Mouse (Mus musculus): Measurements from ENCODE around the gene Agtrap. TPM values are rescaled to one million over a fixed set of nuclear protein-coding genes. Genes with fewer than 3 reads are reported as not detected.

Agtrap gene
- polyA plus RNA-seq, 1 experiment from 2014 or later: 2.6 TPM

- Histone ChIP-seq H3K4me3 (ENCODE audit: low read depth, low read length) (no peak overlapping the region), H3K27me3 (ENCODE audit: control insufficient read depth, insufficient read depth, low read length) (no peaks in the 10 kb centered on the region), H3K9ac (replicated peaks; ENCODE audit: low read depth, low read length) (no peak overlapping the region), H3K27ac (ENCODE audit: low read depth, low read length) (no peak overlapping the region), H3K36me3 (ENCODE audit: control insufficient read depth, insufficient read depth, low read length) (peaks cover 7% of the 10 kb centered on the region; the same call in 1 of the 2 replicates), H3K4me1 (ENCODE audit: control insufficient read depth, insufficient read depth, low read length) (peaks cover 6% of the 10 kb centered on the region), H3K9me3 (ENCODE audit: control insufficient read depth, low read length) (no peaks in the 10 kb centered on the region), H3K4me2 (ENCODE audit: low read depth, low read length) (no peak overlapping the region)
- ATAC-seq (ENCODE audit: low read depth): no peak
- WGBS: 84% methylated on average over 12 of the region's 12 CpGs
Observed at GRCm38 (mm10) chr4:148112519-148112918, 24.7 kb upstream of the Agtrap start.

- Histone ChIP-seq H3K9me3 (ENCODE audit: control insufficient read depth, low read length) (no peaks in the 10 kb centered on the region), H3K4me3 (ENCODE audit: low read depth, low read length) (no peak overlapping the region), H3K36me3 (ENCODE audit: control insufficient read depth, insufficient read depth, low read length) (peaks cover 12% of the 10 kb centered on the region; the same call in 1 of the 2 replicates), H3K4me1 (ENCODE audit: control insufficient read depth, insufficient read depth, low read length) (peaks cover 2% of the 10 kb centered on the region; the same call in 1 of the 2 replicates), H3K4me2 (ENCODE audit: low read depth, low read length) (no peak overlapping the region), H3K27me3 (ENCODE audit: control insufficient read depth, insufficient read depth, low read length) (no peaks in the 10 kb centered on the region), H3K27ac (ENCODE audit: low read depth, low read length) (no peak overlapping the region), H3K9ac (replicated peaks; ENCODE audit: low read depth, low read length) (no peak overlapping the region)
- 83% methylated on average over 5 of the region's 5 CpGs for WGBS
- ATAC-seq (ENCODE audit: low read depth): no peak
Observed at GRCm38 (mm10) chr4:148109215-148109614, 21.4 kb upstream of the Agtrap start.

DNA sequence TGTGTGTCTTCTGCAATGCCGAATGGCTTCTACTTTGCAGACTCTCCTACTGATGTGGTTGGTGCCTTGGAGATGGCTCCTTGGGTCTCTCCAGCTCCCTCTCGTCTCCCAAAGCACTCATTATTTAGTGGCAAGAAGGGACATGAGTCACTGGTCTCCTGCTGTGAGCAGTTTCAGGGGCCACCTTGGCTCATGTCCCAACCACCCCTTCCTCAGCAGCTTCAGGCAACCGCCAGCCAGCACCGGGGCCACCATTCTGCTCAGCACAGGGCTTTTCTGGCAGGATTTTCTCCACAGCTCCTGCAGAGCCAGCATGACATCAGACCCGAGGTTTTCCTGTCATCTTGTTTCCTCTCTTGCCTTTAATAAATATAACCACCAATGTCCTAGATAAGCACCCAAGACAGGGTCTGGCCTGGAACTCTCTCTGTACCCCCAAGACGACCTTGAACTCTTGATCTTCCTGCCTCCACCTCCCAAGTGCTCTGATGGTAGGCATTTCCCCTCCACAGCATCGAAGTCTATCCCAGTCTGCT is 20.8 kb upstream of the Agtrap start:
- Histone ChIP-seq H3K27ac (ENCODE audit: low read depth, low read length) (no peak overlapping the region), H3K4me3 (ENCODE audit: low read depth, low read length) (no peak overlapping the region), H3K27me3 (ENCODE audit: control insufficient read depth, insufficient read depth, low read length) (no peaks in the 10 kb centered on the region), H3K9ac (replicated peaks; ENCODE audit: low read depth, low read length) (no peak overlapping the region), H3K4me2 (ENCODE audit: low read depth, low read length) (no peak overlapping the region), H3K36me3 (ENCODE audit: control insufficient read depth, insufficient read depth, low read length) (peaks cover 12% of the 10 kb centered on the region; the same call in 1 of the 2 replicates), H3K9me3 (ENCODE audit: control insufficient read depth, low read length) (no peaks in the 10 kb centered on the region), H3K4me1 (ENCODE audit: control insufficient read depth, insufficient read depth, low read length) (peaks cover 2% of the 10 kb centered on the region; the same call in 1 of the 2 replicates)
- 54% methylated on average over 7 of the region's 7 CpGs for WGBS
- no peak for ATAC-seq (ENCODE audit: low read depth)

DNA sequence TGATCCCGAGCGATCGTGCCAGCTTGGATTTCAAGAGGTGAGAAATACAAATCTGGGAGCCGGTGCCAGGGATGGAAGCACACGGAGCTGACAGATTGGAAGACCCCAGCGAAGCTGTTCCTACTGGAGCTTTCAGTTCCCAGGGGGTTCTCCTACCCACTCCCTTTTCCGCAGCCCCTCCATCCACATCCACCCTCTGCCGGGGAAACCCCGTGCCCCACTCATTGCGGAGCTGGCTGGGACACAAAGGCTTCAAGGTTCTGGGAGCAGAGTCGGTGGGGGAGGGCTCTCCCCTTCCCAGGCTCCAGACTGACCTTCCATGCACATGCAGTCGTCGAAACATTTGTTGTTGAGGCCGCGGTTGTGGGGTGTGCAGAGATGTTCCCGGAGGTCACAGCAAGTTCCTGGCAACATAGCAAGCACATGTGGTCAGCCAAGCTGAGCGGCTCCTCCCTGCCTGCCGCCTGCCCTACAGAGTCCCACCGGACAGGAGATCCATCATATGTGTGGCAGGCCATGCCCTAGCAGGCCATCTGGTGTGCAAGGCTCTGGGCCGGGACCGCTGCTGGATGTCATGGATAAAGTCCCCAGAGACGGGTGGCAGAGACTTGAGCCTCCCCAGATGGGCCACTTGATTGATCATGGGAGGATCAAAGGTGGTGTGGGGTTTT is 19.9 kb upstream of the Agtrap start:
- 42% methylated on average over 22 of the region's 22 CpGs for WGBS
- H3K27ac ChIP-seq (ENCODE audit: low read depth, low read length): 0 out of 2 replicates have a peak overlapping the region, but pooled peaks have one; percentile 28
- peak; percentile 60; the same call in 1 of the 2 replicates for ATAC-seq (ENCODE audit: low read depth)

DNA sequence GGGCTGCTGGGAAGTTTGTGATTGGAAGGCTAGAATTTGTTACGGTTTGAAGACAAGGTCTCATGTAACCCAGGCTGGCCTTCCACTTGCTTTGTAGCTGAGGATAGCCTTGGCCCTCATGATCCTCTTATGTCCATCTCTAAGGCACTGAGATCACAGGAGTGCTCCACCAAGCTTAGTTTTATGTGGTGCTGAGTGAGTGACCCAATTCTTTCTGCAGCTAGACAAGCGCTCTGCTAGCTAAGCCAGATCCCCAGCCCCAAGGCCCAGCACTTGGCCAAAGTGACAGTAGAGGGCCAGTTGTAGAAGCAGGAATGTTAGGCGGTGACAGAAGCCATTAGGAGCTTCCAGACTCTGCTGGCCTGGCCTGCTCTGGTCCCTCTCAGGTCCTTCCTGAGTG is 16.3 kb upstream of the Agtrap start:
- peaks cover 17% of the 10 kb centered on the region for H3K36me3 ChIP-seq (ENCODE audit: control insufficient read depth, insufficient read depth, low read length)
- no peak overlapping the region for H3K4me3 ChIP-seq (ENCODE audit: low read depth, low read length)
- H3K4me2 ChIP-seq (ENCODE audit: low read depth, low read length): no peak overlapping the region
- peaks cover 6% of the 10 kb centered on the region; the same call in 1 of the 2 replicates for H3K4me1 ChIP-seq (ENCODE audit: control insufficient read depth, insufficient read depth, low read length)
- H3K27me3 ChIP-seq (ENCODE audit: control insufficient read depth, insufficient read depth, low read length): no peaks in the 10 kb centered on the region
- ATAC-seq (ENCODE audit: low read depth): no peak
- H3K9ac ChIP-seq (replicated peaks; ENCODE audit: low read depth, low read length): no peak overlapping the region
- no peaks in the 10 kb centered on the region for H3K9me3 ChIP-seq (ENCODE audit: control insufficient read depth, low read length)
- 92% methylated on average over 3 of the region's 3 CpGs for WGBS
- H3K27ac ChIP-seq (ENCODE audit: low read depth, low read length): no peak overlapping the region

More for the DNA sequence above, 19.9 kb upstream of the Agtrap start:
- Histone ChIP-seq H3K27me3 (ENCODE audit: control insufficient read depth, insufficient read depth, low read length) (no peaks in the 10 kb centered on the region), H3K4me1 (ENCODE audit: control insufficient read depth, insufficient read depth, low read length) (peaks cover 2% of the 10 kb centered on the region; the same call in 1 of the 2 replicates), H3K4me3 (ENCODE audit: low read depth, low read length) (no peak overlapping the region), H3K4me2 (ENCODE audit: low read depth, low read length) (no peak overlapping the region), H3K36me3 (ENCODE audit: control insufficient read depth, insufficient read depth, low read length) (peaks cover 12% of the 10 kb centered on the region; the same call in 1 of the 2 replicates), H3K9me3 (ENCODE audit: control insufficient read depth, low read length) (no peaks in the 10 kb centered on the region), H3K9ac (replicated peaks; ENCODE audit: low read depth, low read length) (0 out of 2 replicates have a peak overlapping the region, but pooled peaks have one; percentile 13)

GRCm38 (mm10) chr4:148101801-148102527 is 14.1 kb upstream of the Agtrap start:
- Histone ChIP-seq H3K36me3 (ENCODE audit: control insufficient read depth, insufficient read depth, low read length) (peaks cover 13% of the 10 kb centered on the region; the same call in 1 of the 2 replicates), H3K9me3 (ENCODE audit: control insufficient read depth, low read length) (no peaks in the 10 kb centered on the region), H3K4me3 (ENCODE audit: low read depth, low read length) (no peak overlapping the region), H3K4me1 (ENCODE audit: control insufficient read depth, insufficient read depth, low read length) (peaks cover 4% of the 10 kb centered on the region; the same call in 1 of the 2 replicates), H3K27me3 (ENCODE audit: control insufficient read depth, insufficient read depth, low read length) (no peaks in the 10 kb centered on the region), H3K27ac (ENCODE audit: low read depth, low read length) (peak overlapping the region; percentile 69), H3K4me2 (ENCODE audit: low read depth, low read length) (peak overlapping the region; percentile 42), H3K9ac (replicated peaks; ENCODE audit: low read depth, low read length) (peak overlapping the region; percentile 28; the same call in 1 of the 2 replicates)
- 15% methylated on average over 29 of the region's 29 CpGs for WGBS
- peak; percentile 89 for ATAC-seq (ENCODE audit: low read depth)

GRCm38 (mm10) chr4:148098666-148099065 is 10.8 kb upstream of the Agtrap start:
- Histone ChIP-seq H3K4me2 (ENCODE audit: low read depth, low read length) (no peak overlapping the region), H3K27ac (ENCODE audit: low read depth, low read length) (no peak overlapping the region), H3K4me3 (ENCODE audit: low read depth, low read length) (no peak overlapping the region), H3K36me3 (ENCODE audit: control insufficient read depth, insufficient read depth, low read length) (peaks cover 7% of the 10 kb centered on the region; the same call in 1 of the 2 replicates), H3K9me3 (ENCODE audit: control insufficient read depth, low read length) (no peaks in the 10 kb centered on the region), H3K27me3 (ENCODE audit: control insufficient read depth, insufficient read depth, low read length) (no peaks in the 10 kb centered on the region), H3K9ac (replicated peaks; ENCODE audit: low read depth, low read length) (no peak overlapping the region), H3K4me1 (ENCODE audit: control insufficient read depth, insufficient read depth, low read length) (peaks cover 4% of the 10 kb centered on the region; the same call in 1 of the 2 replicates)
- WGBS: 84% methylated on average over 3 of the region's 3 CpGs
- no peak for ATAC-seq (ENCODE audit: low read depth)

GRCm38 (mm10) chr4:148097936-148098335 is 10.1 kb upstream of the Agtrap start:
- peaks cover 7% of the 10 kb centered on the region; the same call in 1 of the 2 replicates for H3K36me3 ChIP-seq (ENCODE audit: control insufficient read depth, insufficient read depth, low read length)
- H3K27me3 ChIP-seq (ENCODE audit: control insufficient read depth, insufficient read depth, low read length): no peaks in the 10 kb centered on the region
- no peaks in the 10 kb centered on the region for H3K9me3 ChIP-seq (ENCODE audit: control insufficient read depth, low read length)
- H3K9ac ChIP-seq (replicated peaks; ENCODE audit: low read depth, low read length): no peak overlapping the region
- H3K4me1 ChIP-seq (ENCODE audit: control insufficient read depth, insufficient read depth, low read length): peaks cover 4% of the 10 kb centered on the region; the same call in 1 of the 2 replicates
- ATAC-seq (ENCODE audit: low read depth): no peak
- H3K27ac ChIP-seq (ENCODE audit: low read depth, low read length): peak overlapping the region; percentile 60; the same call in 1 of the 2 replicates
- H3K4me3 ChIP-seq (ENCODE audit: low read depth, low read length): no peak overlapping the region
- 77% methylated on average over 2 of the region's 2 CpGs for WGBS
- H3K4me2 ChIP-seq (ENCODE audit: low read depth, low read length): no peak overlapping the region
